Mouse (Mus musculus) fibroblast of lung, adult 2 months (primary cell): ENCODE measurements at regions not wholly inside any gene's neighbourhood (a gene's known extent, or its start where the extent isn't known, plus 50 kb on each side); places are given as distances from the start of the nearest gene placed in this dataset.

Source experiments
- DNase-seq: peaks from one replicate; pipeline ENCODE4 v3.0.0-alpha.2; 2011; ENCODE audit warnings: low read depth

DNA sequence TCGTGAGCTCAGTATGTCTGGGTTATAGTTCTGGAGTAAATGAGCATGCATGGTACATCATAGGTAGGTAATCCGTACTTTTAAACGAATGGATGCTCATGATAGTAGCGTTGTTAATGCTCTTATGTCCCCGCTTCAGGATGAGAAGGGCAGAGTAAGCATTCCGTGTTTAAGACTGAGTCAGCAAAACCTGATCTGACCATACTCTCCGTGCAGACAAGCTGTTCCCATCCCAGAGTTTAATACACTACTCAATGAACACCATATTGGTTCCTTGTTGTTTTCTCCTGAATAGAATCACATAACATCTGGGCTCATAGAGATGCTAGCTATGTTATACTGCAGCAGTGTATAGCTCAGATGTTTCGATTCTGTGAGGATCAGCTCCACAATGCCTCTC lies 606.7 kb downstream of the Tmem182 start:
- DNase-seq = no peak

DNA sequence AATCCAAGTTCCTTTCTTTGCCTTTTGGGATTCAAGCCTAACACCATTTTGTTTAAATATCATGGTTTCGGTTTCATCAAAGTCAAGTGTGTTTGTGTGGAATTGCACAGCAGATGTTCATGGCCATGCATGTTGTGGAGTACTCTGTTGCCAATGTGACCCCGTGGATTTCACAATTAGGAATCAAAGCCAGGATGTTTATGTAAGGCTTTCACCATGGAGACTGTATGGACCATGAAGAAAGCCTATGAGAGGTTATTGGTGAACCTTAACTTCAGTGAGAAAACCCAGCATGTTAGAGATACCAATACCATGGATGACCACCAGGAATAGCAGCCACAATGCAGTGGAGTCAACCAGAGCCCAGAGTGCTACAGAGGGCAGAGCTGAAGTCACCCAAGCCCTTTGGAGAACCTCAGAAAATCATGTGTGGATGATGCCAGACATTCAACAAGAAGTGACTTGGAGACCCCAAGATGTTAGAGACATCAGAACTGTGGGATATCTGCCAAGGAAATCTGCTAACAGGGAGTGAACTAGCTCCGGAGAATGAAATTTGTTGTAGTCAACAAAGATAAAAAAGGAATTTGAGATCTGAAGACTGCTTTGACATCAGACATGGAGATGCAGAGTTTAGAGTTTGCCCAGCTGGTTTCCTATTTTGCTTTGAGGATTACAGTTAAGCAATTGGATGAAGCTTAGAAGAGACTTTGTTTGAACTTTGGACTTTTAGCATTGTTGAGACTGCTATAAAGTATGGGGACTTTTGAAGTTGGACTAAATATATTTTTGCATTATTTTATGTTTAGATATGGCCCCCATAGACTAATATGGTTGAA lies 615.3 kb downstream of the Tmem182 start:
- DNase-seq = no peak

DNA sequence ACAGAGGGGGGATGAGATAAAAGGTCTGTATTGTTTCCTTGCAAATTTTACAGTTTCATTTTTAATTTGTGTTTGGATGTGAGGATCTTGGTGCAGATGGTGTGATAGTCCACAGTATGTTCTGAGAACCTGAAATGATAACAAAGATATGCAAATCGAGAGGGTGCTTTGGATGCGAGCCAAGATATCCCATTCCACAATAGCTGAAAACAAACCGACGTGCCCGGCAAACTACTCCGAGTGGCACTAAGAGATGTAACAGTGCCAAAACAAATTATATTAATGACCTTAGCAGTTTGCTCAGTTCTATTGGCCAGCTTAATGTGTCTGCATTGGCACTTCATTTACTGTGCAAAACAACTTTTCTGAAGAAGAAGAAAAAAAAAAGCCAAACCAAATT lies 622.5 kb downstream of the Tmem182 start:
- no peak for DNase-seq

DNA sequence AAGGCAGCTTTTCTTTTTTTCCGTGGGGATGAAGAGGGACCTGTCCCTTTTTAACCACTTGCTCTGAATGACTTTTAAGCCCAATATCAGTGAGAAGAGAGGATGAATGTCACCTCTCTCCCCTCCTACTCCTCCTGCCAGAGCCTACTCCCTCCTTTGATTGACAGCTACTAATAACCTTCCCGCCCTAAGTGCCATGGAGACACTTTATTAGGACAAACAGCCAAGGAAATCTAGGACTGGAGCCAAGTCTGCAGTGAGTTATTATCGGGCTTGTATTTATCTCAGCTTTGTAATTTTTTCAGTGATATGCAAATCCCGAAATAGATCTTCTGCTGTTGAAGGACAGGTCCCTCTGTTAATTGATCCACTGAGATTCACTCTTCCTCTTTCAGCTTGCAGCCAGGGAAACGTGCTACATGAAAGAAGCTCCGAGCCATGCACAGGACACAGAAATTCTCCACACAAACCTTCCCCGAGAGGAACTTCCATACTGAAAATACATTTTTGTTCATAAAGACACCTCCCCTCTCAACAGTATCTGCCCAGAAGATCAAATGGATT lies 625.8 kb downstream of the Tmem182 start:
- DNase-seq = no peak

DNA sequence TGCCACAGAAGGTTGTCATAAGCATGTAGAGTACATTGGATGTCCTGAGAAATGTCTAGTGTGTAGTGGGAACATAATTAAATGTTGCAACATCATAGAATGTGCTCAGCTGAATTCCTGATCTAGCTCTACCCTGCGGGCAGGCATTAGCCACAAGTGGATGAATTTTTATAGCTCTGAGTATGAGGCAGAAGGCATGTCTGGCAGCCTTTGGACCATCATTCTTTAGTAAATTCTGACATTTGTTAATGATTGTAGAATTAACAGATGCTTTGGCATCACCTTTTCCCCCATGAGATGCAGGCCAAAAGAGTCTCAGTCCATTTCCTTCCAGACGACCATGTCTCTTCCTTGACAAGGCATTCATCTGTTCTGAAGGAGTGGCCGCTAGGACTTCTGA lies 630.0 kb downstream of the Tmem182 start:
- DNase-seq = no peak

DNA sequence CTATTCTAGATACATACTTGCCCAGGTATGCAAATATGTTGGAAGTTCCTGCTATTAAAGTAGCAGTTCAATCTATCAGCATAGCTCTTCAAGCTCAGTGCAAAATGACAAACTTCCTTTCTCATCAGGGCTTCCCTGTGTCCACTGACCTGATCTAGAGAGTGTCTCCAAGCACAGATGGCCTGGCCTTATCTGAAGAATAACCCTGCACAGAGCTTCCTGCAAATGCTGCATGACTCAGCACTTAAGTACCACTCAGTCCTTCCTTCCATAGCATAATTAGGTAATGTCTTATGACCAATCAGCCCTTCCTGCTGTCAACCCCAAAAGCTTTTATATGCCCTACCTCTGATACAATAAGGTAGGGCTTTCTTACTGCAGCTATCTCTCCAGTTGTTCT lies 644.6 kb downstream of the Tmem182 start:
- no peak for DNase-seq
